Mouse (Mus musculus) thymus, adult 18-20 months (tissue): ENCODE data around the gene Lrrc41.

Source experiments
- DNase-seq, 2 experiments: peaks; one replicate each; pipeline ENCODE4 v3.0.0; 2022; ENCODE audit warnings: mixed read lengths in 2 of 2

The Lrrc41 gene

DNA sequence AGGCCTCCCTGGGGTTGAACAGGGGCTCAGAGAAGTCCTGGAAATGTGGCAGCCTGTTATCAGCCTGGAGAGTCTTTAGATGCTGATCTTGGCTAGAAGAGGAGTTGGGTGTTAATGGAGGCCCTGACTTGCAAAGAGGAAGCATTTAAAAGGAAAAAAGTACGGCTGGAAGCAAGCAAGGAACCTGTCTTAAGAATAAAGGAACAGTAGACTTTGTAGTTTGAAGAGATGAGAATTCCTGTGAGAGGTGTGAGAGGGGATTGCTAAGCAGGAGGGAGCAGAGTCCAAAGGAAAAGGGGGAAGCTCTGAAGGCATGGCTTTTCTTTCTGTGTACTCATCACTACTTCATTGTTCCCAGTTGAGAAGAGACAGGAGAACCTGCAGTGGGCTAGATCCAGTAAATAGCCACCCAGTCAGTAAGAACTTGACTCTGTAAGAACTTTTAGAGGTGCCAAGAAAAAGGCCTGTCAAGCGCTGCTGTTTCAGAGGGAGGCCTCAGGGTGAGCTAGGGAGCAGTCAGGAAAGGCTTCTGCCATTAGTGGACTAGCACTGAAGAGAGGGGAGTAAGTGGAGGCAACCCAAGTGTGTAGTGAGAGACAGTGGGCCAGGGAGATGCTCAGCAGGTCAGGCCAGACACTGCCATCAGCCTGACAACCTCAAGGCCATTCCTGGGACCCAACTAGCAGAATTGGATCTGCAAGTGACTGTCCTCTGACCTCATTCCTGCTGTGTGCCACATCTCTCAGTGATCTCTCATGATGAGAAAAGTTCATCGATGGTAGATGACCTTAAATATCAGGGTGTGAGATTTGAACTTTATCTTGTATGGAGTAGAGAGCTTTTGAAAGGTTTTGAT lies 2.4 kb downstream of the Lrrc41 start:
- no peak for DNase-seq

DNA sequence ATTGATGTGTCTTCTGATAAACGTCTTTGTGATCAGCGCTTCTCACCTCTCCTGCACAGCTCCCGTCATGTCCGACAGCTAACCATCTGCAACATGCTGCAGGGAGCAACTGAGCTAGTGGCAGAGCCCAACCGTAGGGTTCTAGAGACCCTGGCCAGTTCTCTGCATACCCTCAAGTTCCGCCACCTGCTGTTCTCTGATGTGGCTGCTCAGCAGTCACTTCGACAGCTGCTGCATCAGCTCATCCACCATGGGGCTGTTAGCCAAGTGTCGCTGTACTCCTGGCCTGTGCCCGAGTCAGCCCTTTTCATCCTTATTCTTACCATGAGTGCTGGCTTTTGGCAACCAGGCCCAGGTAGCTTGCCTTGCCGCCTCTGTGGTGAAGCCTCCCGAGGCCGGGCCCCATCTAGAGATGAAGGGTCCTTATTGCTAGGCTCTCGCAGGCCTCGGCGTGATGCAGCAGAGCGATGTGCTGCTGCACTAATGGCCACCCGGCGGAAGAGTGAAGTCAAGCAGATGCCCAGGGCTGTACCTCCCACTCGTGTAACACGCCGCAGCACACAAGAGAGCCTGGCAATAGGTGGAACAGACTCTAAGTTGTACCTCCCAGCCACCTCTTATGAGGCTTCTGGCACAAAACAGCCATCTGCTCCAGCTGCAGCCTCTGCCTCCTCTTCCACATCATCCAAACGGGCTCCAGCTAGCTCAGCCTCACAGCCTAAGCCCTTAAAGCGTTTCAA lies 13.6 kb downstream of the Lrrc41 start:
- DNase-seq = peak in 1 of 2 experiments; percentile 10

- DNase-seq = no peak
These were observed 21.2 kb downstream of the Lrrc41 start for GRCm38 (mm10) chr4:116096291-116096690.

GRCm38 (mm10) chr4:116097211-116097610 lies 22.1 kb downstream of the Lrrc41 start:
- no peak for DNase-seq

DNA sequence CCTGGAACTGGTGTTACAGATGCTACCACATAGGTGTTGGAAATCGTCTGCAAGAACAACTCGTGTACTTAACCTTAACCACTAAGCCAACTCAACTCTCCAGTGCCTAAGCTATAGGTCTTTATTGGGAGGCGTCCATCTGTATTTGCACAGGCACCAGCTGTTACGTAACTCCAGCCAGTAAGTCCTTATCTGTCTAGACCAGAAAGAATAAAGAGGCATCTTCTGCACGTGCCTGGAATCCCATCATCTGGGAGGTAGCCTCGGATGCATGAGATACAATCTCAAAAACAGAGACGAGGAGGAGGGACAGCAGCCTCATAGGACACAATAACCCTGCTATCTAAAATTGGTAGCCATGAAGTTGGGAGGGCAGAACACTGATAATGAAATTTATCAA lies 25.9 kb downstream of the Lrrc41 start:
- no peak for DNase-seq

DNA sequence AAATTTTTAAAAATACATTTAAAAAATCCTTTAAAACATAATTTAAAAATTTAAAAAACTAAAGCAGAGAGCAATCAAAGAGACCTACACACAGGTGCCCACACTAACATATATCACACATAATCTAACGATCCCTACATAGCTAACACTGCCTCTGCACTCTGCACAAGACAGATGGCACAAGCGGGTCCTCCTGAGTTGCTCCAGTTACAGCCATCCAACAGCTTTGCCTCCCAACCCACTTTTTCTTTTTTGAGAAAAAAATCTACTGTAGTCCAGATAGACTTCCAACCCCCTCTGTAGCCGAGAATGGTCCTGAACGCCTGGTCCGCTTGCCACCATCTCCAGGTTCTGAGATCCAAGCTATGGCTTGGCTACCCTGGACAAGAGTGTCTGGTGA lies 30.2 kb downstream of the Lrrc41 start:
- DNase-seq = no peak

DNA sequence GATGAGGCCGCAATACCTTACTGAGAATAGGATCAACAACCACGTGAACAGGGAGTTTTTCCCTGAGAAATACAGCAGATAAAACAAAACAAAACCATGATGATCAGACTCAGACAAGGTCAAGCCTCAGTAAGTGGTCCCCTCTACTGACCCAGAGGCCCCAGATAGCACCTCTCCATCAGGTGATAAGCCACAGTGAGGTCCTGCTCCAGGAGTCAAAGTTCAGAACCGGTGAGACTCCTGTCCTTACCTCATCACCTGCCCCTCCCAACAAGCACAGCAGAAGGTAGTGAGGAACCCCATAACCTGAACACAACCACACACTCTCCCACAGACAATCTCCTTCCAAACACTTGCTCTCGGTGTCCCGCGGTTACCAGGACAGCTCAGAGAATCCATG lies 35.6 kb downstream of the Lrrc41 start:
- no peak for DNase-seq

GRCm38 (mm10) chr4:116111486-116111885 lies 36.4 kb downstream of the Lrrc41 start:
- DNase-seq = no peak

GRCm38 (mm10) chr4:116122762-116123161 lies 47.7 kb downstream of the Lrrc41 start:
- no peak for DNase-seq

DNA sequence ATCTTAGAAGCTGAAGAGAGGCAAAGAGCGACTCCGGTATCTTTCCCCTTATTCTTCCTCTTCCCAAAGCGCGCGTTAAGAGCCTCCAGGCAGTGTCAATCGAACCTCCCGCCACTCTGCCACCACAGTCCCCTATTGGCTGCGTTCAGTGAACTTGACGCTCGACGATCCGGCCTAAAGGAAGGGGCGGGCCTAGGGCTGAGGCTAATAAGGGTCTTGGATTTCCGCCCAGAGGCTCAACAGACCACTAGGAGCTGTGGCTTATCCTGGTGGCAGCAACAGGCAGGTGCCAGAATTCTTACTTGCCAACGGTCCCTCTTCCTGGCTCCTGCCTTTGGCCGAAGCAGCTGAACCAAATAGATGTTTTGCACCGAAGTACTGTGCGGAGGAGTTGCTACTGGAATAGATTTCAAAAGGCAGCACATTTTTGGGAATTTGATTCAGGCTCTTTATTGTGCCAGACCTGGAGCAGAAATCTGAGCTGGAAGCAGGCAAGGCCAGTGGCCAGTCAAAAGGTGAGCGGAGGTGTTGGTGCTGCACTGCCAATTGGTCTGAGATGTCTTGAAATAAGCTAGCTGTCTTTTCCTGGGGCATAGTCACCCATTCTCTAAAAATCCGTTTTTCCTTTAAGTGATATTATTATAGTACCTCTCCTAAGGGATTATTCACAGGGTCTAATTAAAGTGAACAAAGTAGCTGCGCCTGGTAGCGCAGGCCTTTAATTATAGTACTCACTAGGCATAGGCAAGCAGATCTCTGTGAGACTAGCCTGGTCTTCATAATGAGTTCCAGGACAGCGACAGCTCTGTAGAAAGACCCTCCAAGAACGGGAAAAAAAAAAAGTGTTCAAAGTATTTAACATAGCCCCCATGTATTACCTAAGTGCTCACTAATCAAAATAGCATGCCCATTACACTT lies 48.8 kb downstream of the Lrrc41 start, which contains the start of the genes Rad54l and Pomgnt1:
Gene Rad54l, minus strand, starts transcription at position 89 of the 918 bp plus-strand sequence.
Gene Pomgnt1, plus strand, starts transcription at position 239 of the 918 bp plus-strand sequence.
- DNase-seq = peak; percentile 63 to 71

DNA sequence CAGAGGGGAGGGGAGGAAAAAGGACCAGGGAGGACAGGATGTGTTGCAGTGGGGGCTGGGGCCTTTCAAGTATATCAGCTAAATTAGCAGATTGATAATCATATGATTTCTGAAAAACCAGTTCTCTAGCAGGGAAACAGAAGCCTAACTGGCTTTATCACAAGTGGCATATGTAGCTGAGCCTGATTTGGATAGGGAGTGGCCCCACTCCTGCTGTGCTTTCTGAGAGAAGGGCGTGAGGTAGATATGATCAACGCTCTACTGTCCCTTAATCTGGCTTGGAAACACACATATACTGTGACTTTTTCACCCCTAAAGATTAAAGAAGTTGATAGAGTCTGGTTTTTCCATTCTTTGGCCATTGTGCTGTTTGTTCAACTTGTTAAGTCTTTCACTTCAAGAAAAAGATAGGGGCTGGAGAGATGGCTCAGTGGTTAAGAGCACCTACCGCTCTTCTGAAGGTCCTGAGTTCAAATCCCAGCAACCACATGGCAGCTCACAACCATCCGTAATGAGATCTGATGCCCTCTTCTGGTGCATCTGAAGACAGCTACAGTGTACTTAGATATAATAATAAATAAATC lies 50.8 kb downstream of the Lrrc41 start:
- DNase-seq = no peak

DNA sequence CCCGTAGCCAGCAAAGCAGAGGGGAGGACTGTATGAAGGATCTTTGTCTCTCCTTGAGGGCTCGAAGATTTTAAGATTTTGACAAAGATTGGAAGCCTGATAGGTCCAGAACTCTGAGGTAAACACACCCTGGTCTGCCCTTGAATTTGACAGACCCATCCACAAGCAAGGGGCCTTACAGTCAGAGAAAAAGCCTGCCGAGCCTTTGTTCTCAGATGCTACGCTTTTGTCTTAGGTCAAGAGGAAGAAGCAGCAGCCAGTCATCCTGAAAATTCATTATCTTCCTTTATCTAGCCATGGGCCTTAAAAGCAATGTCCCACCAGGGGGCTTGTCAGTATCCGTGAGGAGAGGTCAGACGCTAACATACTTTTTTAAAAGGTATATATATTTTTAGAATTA lies 52.9 kb downstream of the Lrrc41 start:
- no peak for DNase-seq

DNA sequence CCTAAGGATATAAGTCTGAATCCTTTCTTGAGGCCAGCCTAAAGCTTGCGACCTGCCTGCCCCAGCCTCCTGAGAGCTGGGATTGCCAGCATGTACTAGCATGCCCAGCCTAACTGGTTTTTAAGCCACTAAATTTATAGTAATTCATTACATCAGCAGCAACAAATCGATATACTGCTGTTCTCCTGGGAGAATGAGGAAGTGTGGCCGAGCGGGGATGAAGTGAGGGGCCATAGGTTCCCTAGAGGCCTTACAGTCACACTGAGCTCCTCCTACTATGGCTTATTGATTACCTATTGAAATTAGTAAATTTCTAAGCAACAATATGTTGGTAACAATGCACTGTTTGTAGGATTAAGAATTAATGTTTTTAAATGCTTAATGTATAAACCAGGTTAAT lies 58.1 kb downstream of the Lrrc41 start:
- no peak for DNase-seq

DNA sequence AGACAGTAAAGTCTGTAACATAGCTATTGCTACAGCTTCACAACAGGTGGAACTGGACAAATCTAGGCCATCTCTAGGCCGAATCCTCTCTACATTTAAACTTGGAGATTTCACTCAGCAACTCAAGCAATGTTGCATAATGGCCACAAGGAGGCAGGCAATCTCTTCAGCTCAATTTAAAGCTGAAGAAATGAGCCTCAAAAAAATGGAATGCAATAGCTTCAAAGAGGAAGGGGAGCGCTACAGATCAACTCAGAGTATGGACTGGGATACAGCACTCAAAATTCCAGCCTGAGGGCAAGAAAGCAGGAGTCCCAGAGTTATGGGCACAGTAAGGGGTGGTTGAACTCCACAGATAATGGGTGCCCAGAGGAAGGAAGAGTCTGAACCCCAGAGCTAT lies 59.9 kb downstream of the Lrrc41 start:
- DNase-seq = no peak

- no peak for DNase-seq
These were observed 62.4 kb downstream of the Lrrc41 start for GRCm38 (mm10) chr4:116137421-116137996.

DNA sequence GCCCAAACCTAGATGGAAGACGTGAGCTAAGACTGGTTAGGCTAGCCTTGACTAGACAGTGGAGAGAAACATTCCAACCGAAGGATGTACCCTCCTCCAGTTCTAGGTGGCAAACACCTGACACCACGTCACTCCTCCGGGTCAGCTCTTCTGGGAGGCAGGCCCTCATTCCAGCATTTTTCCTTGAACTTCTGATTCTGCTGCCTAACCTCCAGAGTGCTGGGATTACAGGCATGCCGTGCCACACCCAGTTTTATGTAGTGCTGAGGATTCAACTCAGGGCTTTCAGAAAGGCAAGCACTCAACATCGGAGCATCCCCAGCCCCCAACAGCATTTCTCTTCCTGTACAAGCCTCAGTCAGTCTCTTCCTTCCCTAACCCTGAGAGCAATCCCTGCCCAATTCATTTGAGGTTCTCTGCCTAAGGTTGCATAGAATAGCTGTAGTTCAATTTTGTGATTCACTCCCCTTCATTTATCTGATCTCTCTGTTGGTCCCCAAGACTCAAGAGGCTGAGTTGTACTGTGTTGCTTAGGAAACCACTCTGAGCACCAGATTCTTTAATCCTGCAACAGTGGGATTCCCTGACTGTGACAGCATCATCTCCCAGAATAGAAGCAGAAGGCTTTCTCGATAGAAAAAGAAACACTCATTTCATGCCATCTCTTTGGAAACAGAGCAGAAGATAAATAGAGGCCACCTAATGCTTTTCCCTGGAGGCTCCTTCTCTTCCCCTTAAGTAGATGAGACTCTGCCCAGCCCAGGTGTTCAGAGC lies 65.9 kb downstream of the Lrrc41 start:
- no peak for DNase-seq

DNA sequence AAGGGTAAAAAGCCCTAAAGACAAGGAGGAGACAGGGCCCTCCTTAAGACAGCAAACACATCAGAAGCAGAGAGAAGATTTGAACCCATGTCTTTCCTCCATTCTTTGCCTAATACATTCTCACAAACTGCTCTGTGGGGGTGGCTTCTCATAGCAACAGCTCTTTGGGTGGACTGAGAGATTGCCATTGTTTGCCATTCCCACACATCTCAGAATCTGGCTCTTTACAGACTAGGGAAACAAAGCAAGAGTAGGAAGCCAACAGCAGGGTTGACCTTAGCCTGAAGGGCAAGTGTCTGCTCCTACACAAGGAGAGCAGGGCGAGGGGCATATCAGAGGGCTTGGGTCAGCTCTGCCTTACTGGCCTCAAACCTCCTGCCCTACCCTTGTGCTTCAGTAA lies 66.7 kb downstream of the Lrrc41 start:
- DNase-seq = no peak

- DNase-seq = no peak
These were observed 67.2 kb downstream of the Lrrc41 start for GRCm38 (mm10) chr4:116142269-116142668.

GRCm38 (mm10) chr4:116143317-116143811 lies 68.3 kb downstream of the Lrrc41 start:
- DNase-seq = no peak

DNA sequence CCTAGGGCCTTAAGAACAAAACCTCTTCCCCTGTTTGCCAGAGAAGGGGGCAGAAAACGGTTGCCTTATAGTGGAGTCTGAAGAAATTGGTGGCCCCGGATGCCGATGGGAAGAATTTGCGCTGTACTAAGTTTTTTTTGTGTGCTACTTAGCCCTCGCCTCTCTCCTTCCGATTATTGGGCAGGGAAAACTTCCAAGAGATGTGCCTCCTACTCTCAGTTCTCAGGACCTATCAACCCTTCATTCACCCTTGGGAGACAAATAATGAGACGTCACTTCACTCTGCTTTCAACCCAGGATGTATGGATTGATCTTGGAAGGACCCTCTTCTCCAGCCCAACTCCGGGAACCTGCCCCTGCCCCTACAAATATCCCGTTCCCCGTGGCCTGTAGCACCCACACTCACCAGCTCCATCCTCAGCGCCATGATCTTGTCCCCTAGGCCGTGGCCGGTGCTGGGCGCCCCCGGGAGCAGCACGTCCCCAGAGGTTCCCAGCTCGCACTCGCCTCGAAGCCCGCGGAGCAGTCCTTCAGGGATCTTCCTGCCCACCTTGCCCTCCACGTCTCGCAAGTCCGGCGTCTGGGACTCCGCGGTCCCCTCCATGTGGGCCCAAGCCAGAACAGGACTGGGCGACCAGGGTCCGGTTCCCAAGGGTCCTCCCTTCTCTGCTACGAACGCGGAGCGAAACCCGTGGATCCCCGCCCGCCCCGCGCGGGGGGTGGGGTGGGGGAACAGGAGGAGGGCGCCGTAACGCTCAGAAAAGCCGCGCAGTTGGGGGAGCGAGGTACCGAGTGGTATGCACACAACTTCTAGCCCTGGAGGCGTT lies 69.0 kb downstream of the Lrrc41 start:
- DNase-seq = peak; percentile 31 to 34
